Mouse (Mus musculus) monocyte, adult 5-6 weeks (primary cell): ENCODE measurements at regions not wholly inside any gene's neighbourhood (a gene's known extent, or its start where the extent isn't known, plus 50 kb on each side); places are given as distances from the start of the nearest gene placed in this dataset.

ENCODE experiments used
- ATAC-seq: fragments of 153-309, 156-312 bp; replicated peaks from 2 replicates; pipeline ENCODE4 v1.8.0; 2017; ENCODE audit warnings: mild to moderate bottlenecking; ENCODE audit not compliant: low TSS enrichment, insufficient number of reproducible peaks, severe bottlenecking, poor library complexity, low FRiP score

DNA sequence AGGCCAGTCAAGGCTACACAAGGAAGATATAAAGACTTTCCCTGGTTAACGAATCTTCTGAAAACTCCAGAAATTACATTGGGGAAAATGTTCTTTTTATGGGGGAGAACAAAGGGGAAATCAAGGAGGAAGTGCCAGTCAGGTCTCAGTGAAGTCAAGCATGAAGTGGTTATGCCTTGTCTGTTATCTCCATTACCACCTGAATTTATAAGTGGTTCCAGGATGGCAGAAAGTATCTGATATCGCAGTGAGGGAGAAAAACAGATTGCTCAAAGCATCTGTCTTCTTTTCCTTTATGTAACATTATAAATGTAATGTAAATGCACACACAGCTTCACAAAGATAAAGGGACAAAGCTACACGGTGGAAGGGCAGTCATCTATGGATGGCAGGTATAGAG, 195.0 kb downstream of the Sptssa start:
- no peak for ATAC-seq

DNA sequence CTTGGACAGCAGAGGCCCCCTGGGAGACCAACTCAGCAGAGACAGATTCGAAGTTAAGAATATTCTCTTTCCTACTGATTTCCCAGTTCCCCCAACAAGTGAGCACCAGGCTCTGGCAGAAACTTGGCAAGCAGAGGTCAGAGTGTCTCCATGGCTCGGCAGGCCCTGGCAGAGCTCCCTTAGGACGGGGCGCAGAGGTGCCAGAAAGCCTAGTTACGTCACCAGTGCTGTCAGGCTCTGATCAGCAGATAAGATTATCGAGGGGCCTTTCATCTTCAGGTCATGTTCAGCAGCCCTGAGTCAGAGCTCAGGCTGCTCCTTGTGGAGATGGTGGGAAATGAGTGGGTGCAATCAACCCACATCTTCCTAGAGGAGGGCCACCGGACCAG, 196.2 kb downstream of the Sptssa start:
- no peak for ATAC-seq

DNA sequence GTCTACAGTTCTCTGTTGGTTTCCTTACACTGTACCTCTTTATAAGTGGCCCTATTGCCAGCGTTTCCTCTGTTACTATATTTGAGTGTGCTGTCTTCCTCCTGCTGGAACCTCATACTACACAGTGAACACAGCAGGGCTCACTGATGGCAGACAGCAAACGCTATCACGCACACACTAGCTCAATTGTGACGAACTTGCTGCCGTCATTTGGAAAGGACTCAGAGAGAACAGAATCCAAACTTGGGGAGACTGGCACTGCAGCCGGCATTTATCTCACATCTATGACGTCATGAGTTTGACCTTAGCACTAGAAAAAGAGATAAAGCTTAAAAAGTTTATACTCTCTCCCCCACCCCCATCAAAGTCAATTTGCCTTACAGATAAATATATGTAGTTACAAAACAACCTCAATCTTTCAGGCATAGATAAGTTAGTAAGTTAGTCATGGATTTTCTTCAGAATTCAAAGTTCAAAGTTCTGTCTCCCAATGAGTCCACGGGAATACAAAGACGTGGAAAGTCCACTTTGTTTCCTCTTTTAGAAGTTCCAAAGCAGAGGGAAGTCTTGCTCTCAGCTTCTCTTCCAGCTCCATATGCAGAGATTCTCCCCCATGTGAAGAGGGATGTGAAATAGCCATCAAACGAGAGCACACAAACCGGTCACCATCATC, 196.8 kb downstream of the Sptssa start:
- no peak for ATAC-seq

DNA sequence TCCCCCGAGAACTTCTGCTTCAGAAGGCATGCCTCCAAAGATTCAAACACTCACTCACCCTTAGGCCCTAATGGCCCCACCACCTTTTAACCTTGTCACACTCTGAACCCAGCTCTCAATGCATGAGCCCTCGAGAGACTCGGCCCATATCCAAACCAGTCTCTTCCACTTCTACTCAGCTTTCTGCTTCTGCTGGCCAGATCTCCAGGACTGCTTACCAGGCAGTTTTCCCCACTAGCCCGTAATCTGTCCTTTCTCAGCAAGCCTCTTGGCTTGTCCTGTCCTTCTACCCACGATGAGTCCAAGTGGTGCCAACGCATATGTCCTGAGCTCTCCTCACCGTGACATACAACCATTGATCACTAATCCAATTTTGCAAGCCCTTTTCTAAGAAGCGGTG, 199.6 kb downstream of the Sptssa start:
- no peak for ATAC-seq

DNA sequence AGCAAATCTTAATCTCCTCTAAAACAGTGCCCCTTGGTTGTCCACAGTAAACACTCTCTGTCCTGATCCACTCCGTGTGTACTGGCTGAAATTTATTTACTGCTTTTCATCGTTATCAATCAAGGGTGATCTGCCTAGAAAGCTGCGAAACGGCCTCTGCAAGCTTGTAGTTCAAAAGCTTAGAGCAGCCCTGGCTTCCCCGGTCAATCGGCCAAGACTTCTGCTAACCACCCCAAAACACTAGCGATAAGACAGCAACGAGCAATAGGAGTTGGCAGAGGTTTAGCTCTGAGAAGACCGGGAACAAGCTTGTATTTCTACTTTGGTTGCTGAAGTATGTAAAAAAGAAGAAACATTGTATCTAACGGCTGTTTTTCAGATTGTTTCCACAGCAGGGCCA, 201.8 kb downstream of the Sptssa start:
- ATAC-seq, result no peak

DNA sequence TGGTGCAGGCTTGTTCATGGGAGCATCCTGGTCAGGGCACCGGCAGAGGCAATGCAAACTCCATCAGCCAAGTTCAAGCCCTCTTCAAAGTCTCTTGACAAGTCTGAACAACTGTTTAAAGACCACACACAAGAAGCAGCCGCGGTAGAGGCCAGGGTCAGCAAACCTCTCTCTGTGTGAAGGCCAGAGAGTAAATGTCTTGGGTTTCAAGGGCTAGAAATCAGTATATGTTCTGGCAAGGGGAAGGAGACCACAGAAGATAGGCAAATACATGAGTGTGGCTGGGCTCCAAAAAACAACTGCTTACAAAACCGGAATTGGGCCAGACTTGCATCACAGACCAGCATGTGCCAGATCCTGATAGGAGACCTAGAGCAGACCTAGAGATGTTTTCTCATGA, 203.0 kb downstream of the Sptssa start:
- ATAC-seq, result 0 out of 2 replicates have a peak, but pooled peaks have one; percentile 35

DNA sequence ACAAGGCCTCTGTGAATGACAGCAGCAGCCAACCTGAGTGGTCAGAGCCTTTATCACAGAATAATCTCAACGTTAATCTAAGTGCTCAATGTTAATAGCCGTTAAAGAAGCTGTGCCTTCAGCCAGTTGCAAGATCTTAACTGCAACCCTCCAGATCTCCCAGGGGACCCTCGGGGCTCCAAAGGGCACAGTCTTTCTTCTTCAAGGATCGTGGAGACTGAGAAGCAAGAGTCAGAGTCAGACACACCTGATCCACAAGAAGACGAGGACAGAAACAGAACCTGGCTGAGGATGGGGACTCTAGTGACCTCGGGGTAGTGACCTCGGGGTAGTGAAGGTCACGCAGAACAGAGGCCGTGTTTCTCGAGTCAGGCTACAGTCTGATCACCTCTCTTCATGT, 206.0 kb downstream of the Sptssa start:
- ATAC-seq, result no peak

DNA sequence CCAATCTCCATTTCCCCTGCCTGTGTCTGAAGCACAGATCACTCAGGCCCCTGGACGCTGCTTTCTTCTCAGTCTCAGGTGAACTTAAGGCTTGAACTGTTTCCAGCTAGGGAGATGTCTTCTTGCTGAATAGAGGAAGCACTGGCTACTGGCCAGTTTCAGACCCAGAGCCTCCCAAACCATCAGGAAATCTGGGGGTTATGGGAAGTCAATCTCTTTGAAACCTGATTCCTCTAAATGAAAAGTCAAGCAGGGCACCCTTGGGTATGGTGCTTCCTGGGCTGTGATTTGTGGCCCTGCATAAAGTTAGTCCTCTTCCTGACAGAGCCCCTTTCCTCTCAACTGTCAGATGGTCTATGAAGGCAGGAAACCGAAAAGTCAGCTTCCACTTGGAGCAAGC, 208.2 kb downstream of the Sptssa start:
- ATAC-seq, result no peak

DNA sequence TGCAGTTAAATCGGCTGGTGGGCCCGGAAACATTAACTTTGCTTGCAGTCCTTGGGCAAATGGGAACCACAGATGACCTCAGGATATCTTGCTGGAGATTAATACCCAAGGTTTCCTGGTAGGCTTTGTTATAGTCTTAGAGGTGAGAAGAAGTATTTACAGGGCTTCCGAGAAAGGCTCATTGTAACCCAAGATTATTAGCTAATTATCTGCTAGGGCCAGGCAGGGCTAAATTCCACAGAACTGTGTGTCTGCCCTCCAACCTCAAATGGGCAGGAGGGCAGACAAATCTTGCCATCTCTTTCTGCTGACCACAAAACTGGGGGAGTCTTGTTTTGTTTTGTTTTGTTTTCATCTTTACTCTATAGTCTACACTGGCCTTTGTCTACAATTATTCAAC, 209.0 kb downstream of the Sptssa start:
- ATAC-seq, result no peak

DNA sequence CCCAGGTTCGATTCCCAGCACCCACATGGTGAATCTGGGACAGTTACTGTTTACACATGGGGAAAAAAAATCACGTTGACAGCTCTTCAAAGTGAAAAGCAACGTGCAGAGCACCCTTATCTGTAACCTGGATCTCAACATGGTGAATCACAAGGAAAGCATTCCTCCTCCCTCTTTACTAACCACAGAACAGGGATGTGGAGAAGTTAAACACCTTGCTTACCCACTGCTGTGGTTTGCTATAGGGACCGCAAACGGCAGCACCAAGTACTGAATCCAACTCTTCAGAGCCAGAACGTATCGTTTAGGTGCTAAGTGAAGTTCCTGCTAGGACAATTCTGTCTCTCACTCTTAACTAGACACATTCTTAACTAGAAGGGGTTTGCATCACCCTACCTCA, 210.0 kb downstream of the Sptssa start:
- ATAC-seq, result no peak

DNA sequence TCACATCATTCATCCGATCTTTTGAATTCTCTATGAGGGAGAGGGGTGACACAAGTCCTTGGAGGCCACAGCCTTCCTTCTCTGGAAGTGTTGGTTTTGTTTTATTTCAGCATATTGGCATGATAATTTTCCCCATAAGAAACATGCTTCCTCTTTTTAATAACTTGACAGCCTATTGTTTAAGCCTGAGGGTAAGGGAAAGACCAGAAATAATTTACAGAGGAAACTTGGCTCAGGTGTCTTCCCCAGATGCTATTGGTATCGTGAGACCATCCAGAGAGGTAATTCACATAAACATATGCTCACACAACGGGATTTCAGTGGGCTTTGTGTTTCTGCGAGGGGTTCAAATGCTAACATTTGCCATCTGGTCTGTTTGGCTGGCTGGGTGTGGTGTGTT, 212.0 kb downstream of the Sptssa start:
- ATAC-seq, result no peak; the same call in 1 of the 2 replicates

DNA sequence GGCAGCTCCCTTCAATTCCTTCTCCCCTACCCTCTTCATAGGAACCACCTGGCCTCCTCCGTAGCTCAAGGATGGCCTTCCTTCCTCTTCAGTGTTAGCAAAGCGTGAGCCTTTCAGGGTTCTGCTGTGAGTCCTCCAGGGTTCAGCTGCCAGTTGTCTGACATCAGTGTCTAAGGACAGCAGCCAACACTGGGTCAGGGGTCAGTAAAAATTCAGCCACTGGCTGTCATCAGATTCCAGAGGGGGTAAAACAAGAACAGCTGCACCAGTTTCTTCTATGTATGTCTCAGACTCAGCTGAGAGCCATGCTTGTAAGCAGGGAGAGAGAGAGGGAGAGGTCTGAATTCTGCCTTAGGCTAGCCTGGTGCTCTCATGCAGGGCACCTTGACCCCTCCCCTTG, 213.1 kb downstream of the Sptssa start:
- no peak for ATAC-seq

DNA sequence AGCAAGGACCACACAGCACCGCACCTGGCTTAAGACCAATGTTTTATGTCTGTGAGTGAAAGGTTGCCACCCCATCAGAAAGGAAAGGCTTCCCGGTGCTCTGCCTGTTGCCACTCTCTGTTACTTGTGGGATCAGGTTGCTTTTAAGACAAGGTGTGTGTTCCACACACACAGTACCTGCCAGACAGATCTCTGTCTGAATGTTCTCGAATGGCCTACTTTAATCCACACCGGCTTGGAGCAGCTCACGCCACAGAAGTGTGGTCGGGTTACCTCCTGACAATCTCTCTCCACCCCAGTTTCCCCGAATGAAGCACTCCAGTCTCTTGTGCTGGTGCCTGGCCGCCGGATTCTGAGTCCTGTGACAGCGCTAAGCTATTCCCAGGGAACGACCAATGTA, 214.0 kb downstream of the Sptssa start:
- ATAC-seq, result no peak

DNA sequence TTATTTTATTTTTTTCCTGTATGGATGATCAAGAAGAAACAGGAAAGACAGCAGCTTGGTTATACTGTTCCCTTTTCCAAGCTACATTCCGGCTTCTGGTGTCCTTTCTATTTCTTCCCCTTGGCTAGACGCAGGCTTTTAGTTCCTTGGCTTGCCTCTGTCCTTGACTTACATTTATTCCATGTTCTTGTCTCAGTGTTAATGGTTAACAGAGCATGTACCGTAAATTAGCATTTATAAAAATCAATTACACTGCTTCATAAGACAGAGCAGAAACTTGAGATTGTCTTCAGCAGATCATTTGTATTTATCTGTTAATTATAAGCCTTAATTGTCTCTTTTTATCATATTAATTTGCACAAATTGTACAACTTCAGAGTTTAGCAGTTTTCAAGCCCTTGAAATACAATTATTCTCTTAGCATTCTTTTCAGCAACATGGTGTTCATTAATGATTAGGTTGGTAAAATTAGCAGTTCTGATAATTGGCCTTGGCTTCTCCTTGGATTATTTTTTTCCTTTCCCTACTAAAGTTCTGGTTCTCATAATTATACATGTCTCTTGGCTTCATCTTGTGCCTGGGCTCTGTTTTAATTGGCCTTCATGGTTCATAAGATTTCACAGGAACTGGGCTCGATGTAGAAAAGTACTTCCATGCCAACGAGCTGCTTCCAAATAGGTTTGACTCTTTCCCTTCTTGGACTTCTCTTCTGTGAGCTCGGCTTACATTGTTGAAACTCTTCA, 215.4 kb downstream of the Sptssa start:
- no peak for ATAC-seq

DNA sequence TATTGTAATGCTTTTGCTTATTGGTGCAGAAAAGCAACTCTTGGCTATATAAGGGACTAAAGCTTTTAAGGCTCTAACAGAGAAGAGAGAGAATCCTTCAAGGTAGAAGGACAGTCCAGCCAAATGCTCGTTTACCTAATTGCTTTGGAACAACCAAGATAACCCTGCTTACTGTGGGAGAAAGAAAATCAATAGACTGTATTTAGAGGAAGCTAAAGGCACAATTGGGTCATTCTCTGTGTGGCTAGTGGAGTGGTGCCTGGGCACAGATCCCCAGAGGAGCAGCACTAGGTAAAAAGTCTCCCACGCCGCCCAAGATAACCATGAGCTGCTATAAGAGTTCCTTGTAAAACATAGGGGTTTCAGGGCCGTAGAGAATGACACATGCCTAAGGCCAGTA, 217.6 kb downstream of the Sptssa start:
- no peak for ATAC-seq

DNA sequence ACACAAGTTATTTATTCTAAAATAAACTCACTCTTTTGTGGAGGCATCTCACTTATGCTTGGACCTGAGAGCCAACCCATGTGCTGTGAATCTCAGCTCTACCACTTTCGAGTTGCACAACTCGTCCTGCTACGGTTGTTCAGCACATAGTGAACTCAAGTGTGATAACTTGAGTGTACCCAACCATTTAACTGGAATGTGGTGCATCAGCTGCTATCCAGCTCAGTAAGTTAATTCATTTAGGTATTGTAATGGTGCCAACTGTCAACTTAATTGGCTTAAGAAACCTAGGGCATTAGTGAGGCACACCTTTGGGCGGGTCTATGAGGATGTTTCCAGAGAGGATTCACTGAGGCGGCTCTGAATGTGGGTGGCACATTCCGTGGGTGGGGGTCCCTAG, 221.6 kb upstream of the Egln3 start:
- no peak for ATAC-seq

DNA sequence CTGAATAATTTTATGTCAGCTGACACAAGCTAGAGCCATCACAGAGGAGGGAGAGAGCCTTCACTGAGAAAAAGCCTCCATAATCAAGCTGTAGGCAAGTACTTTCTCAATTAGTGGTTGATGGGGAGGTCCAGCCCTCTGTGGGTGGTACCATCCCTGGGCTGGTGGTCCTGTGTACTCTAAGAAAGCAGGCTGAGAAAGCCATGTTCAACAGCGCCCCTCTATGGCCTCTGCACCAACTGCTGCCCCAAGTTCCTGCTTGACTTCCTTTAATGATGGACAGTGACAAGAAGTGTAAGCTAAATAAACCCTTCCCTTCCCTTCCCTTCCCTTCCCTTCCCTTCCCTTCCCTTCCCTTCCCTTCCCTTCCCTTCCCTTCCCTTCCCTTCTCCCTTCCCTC, 211.2 kb upstream of the Egln3 start:
- no peak for ATAC-seq

DNA sequence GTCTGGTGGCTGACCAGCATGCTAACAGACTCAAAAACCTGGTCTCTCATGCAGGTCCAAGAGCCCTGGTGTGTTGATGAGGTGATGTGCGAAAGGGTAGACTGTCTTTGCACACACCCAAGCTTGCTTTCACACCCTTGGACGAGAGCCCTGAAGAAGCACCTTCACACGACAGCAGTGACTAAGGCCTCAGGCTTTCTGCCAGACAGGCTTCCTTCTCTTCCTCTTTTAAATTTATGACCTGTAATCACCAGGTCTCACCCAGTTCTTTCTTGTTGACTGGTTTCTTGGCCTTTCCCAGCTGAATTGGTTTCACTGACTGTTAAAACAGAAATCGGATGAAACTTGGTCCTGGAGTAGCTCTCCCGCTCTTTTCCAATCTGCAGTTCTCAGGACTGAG, 210.5 kb upstream of the Egln3 start:
- no peak for ATAC-seq

DNA sequence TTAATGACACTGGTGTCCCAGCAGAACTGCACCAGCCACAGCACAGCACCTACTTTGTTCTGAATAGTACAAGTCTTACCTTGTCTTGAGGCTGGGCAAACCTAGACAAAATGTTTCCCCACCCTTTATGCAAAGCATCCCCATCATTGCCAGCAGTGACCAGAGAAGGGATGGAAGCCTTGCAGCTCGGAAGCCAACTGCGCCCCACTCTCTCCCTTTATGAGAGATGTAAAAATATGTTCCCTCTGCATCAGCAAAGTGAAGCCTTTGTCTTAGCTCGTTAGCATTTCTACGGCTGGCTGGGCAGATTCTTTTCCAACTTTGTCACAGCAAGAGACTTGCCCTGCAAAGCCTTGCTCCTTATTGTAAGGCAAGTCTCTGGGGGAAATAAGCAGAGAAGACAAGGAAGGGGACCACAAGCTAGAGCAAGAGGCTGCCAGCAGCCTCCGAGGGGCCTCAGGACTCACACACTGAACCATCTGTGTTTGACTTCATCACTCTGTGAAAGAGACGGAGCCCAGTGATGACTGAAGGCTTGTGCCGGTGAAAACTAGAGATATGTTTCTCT, 206.5 kb upstream of the Egln3 start:
- no peak for ATAC-seq

DNA sequence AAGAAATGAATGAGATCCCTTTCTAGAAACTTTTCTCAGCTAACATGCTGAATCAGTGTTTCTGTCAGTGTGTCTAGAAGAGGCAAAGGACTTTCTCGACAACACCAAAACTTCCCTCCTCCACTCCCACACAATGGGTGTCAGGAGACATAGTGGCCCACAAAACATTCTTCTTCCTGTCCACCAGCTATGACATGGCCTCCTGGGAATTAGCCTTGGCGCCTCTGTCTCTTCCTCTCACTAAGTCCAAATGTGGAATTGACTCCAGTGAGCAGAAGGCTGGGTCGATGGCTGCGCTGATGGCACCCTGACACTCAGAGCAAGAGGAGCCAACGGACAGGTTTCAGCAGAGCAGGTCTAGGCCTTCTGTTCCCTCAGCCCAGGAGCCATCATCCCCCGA, 205.2 kb upstream of the Egln3 start:
- no peak for ATAC-seq
